Mouse (Mus musculus) erythroid progenitor cell, adult 5-6 weeks (primary cell): ENCODE measurements around the gene Uqcrc2. TPM values are rescaled to one million over a fixed set of nuclear protein-coding genes. Genes with fewer than 3 reads are reported as not detected.

ENCODE experiments used
- ATAC-seq: replicated peaks from 2 replicates; pipeline ENCODE4 v1.8.0; 2016; ENCODE audit warnings: moderate number of reproducible peaks, mild to moderate bottlenecking, moderate TSS enrichment, inconsistent platforms; ENCODE audit not compliant: poor library complexity, low FRiP score, severe bottlenecking
- total RNA-seq, 2 experiments: library from RNA; stranded (forward) in 1 of 2; stranded (reverse) in 1 of 2; fragments of 150-400 nt in 1 of 2; fragments of 186-747, 209-891 nt in 1 of 2; gene quantifications; 2 replicates each; pipeline versions ENCODE4 v1.2.3 to v1.2.4; 2015 to 2017; ENCODE audit warnings: low replicate concordance in 2 of 2

Gene Uqcrc2
- total RNA-seq, 2 experiments from 2014 or later: 27.9 to 88.4 TPM

DNA sequence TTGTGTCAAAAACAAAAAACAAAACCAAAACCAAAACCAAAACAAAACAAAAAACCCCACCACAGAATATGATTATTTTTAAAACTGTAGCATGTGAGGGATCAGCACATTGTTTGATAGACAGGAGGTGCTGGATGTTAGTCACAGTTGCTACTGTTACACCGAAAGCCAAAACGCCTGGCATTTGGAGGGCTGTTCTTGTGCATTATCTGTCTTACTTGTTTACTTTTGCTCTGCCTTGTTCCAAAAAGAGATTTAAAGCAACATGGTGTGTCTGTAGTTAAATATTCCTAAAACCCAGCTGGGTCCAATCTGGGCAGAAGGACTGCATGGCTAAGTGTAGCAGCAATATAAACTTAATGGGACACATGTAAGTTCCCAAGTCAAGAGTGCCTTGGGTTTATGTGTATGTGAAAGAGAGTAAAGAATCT is 49.8 kb downstream of the Uqcrc2 start:
- no peak for ATAC-seq

- no peak for ATAC-seq
Measured at GRCm38 (mm10) chr7:120685227-120685626, 50.3 kb downstream of the Uqcrc2 start.

GRCm38 (mm10) chr7:120690634-120691033 is 55.7 kb downstream of the Uqcrc2 start:
- no peak for ATAC-seq

DNA sequence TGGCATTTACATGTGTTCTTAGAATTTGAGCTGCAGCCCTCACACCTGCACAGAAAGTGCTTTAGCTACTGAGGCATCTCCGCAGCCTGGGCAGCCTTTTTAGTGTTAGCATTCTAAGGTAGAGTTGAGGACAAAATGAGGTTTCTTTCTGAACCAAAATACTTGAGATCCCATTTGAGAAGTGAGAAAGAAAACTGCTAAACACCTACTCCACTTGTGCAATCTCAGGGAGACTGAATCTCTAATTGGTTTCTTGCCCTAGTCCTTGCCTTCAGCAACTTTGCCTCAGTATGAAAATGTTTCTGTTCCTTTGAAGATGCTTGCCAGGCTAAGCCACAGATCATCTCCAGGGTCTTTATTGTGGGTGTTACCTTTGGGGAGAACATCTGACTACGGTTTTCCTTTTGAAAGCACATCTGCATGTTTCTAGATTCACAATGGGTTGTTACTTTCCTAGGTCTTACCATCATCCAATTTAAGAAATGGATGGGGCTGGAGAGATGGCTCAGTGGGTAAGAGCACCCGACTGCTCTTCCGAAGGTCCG is 58.9 kb downstream of the Uqcrc2 start:
- ATAC-seq: no peak

GRCm38 (mm10) chr7:120695196-120695595 is 60.2 kb downstream of the Uqcrc2 start:
- ATAC-seq: no peak

- no peak for ATAC-seq
Measured at GRCm38 (mm10) chr7:120695641-120696040, 60.7 kb downstream of the Uqcrc2 start.

GRCm38 (mm10) chr7:120696331-120696730 is 61.4 kb downstream of the Uqcrc2 start:
- no peak for ATAC-seq

- ATAC-seq: no peak
Measured at GRCm38 (mm10) chr7:120699586-120699985, 64.6 kb downstream of the Uqcrc2 start.

DNA sequence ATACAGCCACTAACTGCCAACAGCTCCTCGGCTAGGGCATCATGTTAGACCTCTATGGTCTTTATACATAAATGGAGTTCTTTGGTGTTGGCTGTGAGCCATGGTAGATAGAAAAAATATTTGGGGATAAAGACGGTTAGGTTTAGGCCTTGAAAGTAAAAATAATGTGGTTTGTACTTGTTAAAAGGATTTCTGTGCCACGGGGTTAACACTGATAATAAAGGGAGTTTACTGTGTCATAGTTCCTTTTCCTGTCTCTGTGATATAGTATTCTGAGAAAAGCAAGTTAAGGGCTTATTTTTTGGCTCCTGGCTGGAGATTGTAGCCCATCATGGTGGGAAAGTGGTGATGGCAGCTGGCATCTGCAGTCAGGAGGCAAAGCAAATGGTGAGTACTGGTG is 68.9 kb downstream of the Uqcrc2 start:
- no peak for ATAC-seq

Other genes with a start within 250 kb of the Uqcrc2 start
- gene Abca16, start 225.5 kb upstream of the Uqcrc2 start, total RNA-seq (2015; ENCODE audit: low replicate concordance): not detected in 2 replicates
- gene Abca16, start 225.5 kb upstream of the Uqcrc2 start, total RNA-seq (2017; ENCODE audit: low replicate concordance): not detected in 2 replicates
- gene Pdzd9, start 35.2 kb downstream of the Uqcrc2 start, total RNA-seq (2015; ENCODE audit: low replicate concordance): not detected in 2 replicates
- 0.08 and 1.8 TPM in 2 replicates for gene Pdzd9, start 35.2 kb downstream of the Uqcrc2 start, total RNA-seq (2017; ENCODE audit: low replicate concordance)
- gene Mosmo, start 42.4 kb downstream of the Uqcrc2 start, total RNA-seq (2015; ENCODE audit: low replicate concordance): 31.7 and 41.1 TPM in 2 replicates
- 26.8 and 27.0 TPM in 2 replicates for gene Mosmo, start 42.4 kb downstream of the Uqcrc2 start, total RNA-seq (2017; ENCODE audit: low replicate concordance)
- not detected in 2 replicates for gene Vwa3a, start 104.1 kb downstream of the Uqcrc2 start, total RNA-seq (2015; ENCODE audit: low replicate concordance)
- 4.6 TPM in 1 of 2 replicates, not detected in the other for gene Vwa3a, start 104.1 kb downstream of the Uqcrc2 start, total RNA-seq (2017; ENCODE audit: low replicate concordance)
- not detected in 2 replicates for gene Gm5737, start 177.2 kb downstream of the Uqcrc2 start, total RNA-seq (2015; ENCODE audit: low replicate concordance)
- not detected in 2 replicates for gene Gm5737, start 177.2 kb downstream of the Uqcrc2 start, total RNA-seq (2017; ENCODE audit: low replicate concordance)
- gene Eef2k, start 207.7 kb downstream of the Uqcrc2 start, total RNA-seq (2015; ENCODE audit: low replicate concordance): 35.6 and 62.3 TPM in 2 replicates
- gene Eef2k, start 207.7 kb downstream of the Uqcrc2 start, total RNA-seq (2017; ENCODE audit: low replicate concordance): 80.2 and 225 TPM in 2 replicates